Mouse (Mus musculus) MEL (cell line): Measurements from ENCODE around the gene Cd70. TPM values are rescaled to one million over a fixed set of nuclear protein-coding genes. Genes with fewer than 3 reads are reported as not detected.
A peak's percentile ranks its signal among the peaks of the same experiment; 100 is the strongest.

ENCODE experiments used
- DNase-seq: peaks from one replicate; pipeline ENCODE4 v3.0.0; 2011; ENCODE audit warnings: low read depth, low spot score
- H3K27ac ChIP-seq: 2 replicates; pipeline ENCODE4 v1.5.1; 2012; ENCODE audit warnings: low read depth, mild to moderate bottlenecking, control low read depth, low read length, moderate library complexity; ENCODE audit not compliant: control insufficient read depth
- H3K27me3 ChIP-seq, 2 experiments: fragments of 150-350 bp in 1 of 2; sonication (generic) in 1 of 2; 2 replicates each; pipeline ENCODE4 v1.6.1; 2012; ENCODE audit warnings: low read length in 2 of 2, mild to moderate bottlenecking in 2 of 2, improper control_type of control experiment in 1 of 2, moderate library complexity in 1 of 2; ENCODE audit not compliant: insufficient read depth in 2 of 2, control insufficient read depth in 1 of 2
- H3K36me3 ChIP-seq, 2 experiments: 2 replicates each; pipeline ENCODE4 v1.6.1; 2012 to 2014; ENCODE audit warnings: low read length in 2 of 2, improper control_type of control experiment in 1 of 2, inconsistent platforms in 1 of 2, mild to moderate bottlenecking in 1 of 2; ENCODE audit not compliant: insufficient read depth in 2 of 2, control insufficient read depth in 1 of 2
- H3K4me1 ChIP-seq, 2 experiments: fragments of 150-350 bp in 1 of 2; sonication (generic) in 1 of 2; 2 replicates each; pipeline ENCODE4 v1.6.1; 2012; ENCODE audit warnings: low read length in 2 of 2, improper control_type of control experiment in 1 of 2, mild to moderate bottlenecking in 1 of 2; ENCODE audit not compliant: insufficient read depth in 2 of 2, control insufficient read depth in 1 of 2
- H3K4me3 ChIP-seq, 2 experiments: fragments of 150-350 bp in 1 of 2; sonication (generic) in 1 of 2; 2 replicates each; pipeline ENCODE4 v1.5.1; 2012; ENCODE audit warnings: low read depth in 2 of 2, low read length in 2 of 2, mild to moderate bottlenecking in 2 of 2, moderate library complexity in 2 of 2, control low read depth in 1 of 2, improper control_type of control experiment in 1 of 2; ENCODE audit not compliant: control insufficient read depth in 1 of 2, insufficient read depth in 1 of 2
- H3K79me2 ChIP-seq: 2 replicates; pipeline ENCODE4 v1.6.1; 2012; ENCODE audit warnings: mild to moderate bottlenecking, low read length, moderate library complexity; ENCODE audit not compliant: control insufficient read depth, poor library complexity, insufficient read depth
- H3K9ac ChIP-seq: 2 replicates; pipeline ENCODE4 v1.6.1; 2012; ENCODE audit warnings: low read depth, mild to moderate bottlenecking, control low read depth, low read length, moderate library complexity; ENCODE audit not compliant: control insufficient read depth, poor library complexity, severe bottlenecking
- H3K9me3 ChIP-seq: fragments of 150-350 bp; sonication (generic); replicated peaks from 2 replicates; pipeline ENCODE4 v1.6.1; 2012; ENCODE audit warnings: mild to moderate bottlenecking, low read length, improper control_type of control experiment, moderate library complexity; ENCODE audit not compliant: insufficient read depth
- CTCF ChIP-seq, 3 experiments: IDR thresholded peaks in 2 of 3; conservative IDR thresholded peaks in 1 of 3; 2 replicates each; pipeline ENCODE4 v1.5.1; 2011 to 2012; ENCODE audit warnings: low read length in 3 of 3, low read depth in 2 of 3, mild to moderate bottlenecking in 2 of 3, improper control_type of control experiment in 1 of 3, inconsistent platforms in 1 of 3, mixed read lengths in 1 of 3, moderate library complexity in 1 of 3; ENCODE audit not compliant: control insufficient read depth in 1 of 3, insufficient read depth in 1 of 3, poor library complexity in 1 of 3, severe bottlenecking in 1 of 3
- MAZ ChIP-seq: IDR thresholded peaks from 2 replicates; pipeline ENCODE4 v1.6.1; 2012; ENCODE audit warnings: low read depth, mild to moderate bottlenecking, inconsistent platforms, low read length, improper control_type of control experiment
- MYC ChIP-seq: IDR thresholded peaks from 2 replicates; pipeline ENCODE4 v1.6.1; 2011; ENCODE audit warnings: low read depth, mild to moderate bottlenecking, low read length, improper control_type of control experiment, moderate library complexity
- RAD21 ChIP-seq: IDR thresholded peaks from 2 replicates; pipeline ENCODE4 v1.6.1; 2011; ENCODE audit warnings: mild to moderate bottlenecking, low read depth, low read length, improper control_type of control experiment
- SMC3 ChIP-seq: IDR thresholded peaks from 2 replicates; pipeline ENCODE4 v1.6.1; 2011; ENCODE audit warnings: low read depth, low read length, improper control_type of control experiment
- USF1 ChIP-seq: IDR thresholded peaks from 2 replicates; pipeline ENCODE4 v1.6.1; 2014; ENCODE audit warnings: low read depth, mild to moderate bottlenecking, inconsistent platforms, low read length, improper control_type of control experiment, moderate library complexity
- ZC3H11A ChIP-seq: IDR thresholded peaks from 2 replicates; pipeline ENCODE4 v1.6.1; 2012; ENCODE audit warnings: low read depth, mild to moderate bottlenecking, inconsistent platforms, low read length, improper control_type of control experiment
- polyA plus RNA-seq, 2 experiments: library from polyadenylated mRNA; stranded (reverse) in 1 of 2; unstranded in 1 of 2; fragments of >175 nt in 1 of 2; fragments of >200 nt in 1 of 2; gene quantifications; 2 replicates each; pipeline versions ENCODE4 v1.2.1 to v1.2.4; 2012; ENCODE audit warnings: low replicate concordance in 2 of 2, low read depth in 1 of 2; ENCODE audit not compliant: insufficient read length in 2 of 2, insufficient read depth in 1 of 2, missing spikeins in 1 of 2
- total RNA-seq: library from RNA; depleted of rRNA; stranded (reverse); fragments of 300-350 nt; gene quantifications from 2 replicates; pipeline ENCODE4 v1.2.3, GENCODE M21; 2012; rRNA removed

The Cd70 gene
- total and polyA plus RNA-seq, 3 experiments = not detected

- TF ChIP-seq MYC (no peak), SMC3 (peak; percentile 99), MAZ (0 out of 2 replicates have a peak, but pooled peaks have one; percentile 55), RAD21 (peak; percentile 98), CTCF (IDR thresholded peaks at IDR 0.05 in 2 of 3, conservative IDR thresholded peaks at IDR 0.05 in 1 of 3; ENCODE audit: control insufficient read depth in 1 of 3, insufficient read depth in 1 of 3, low read depth in 2 of 3, low read length in 3 of 3, poor library complexity in 1 of 3, severe bottlenecking in 1 of 3) (peak; percentile 86 to 98 (median 94)), USF1 (no peak), ZC3H11A (peak; percentile 98)
- TF ChIP-seq, all 39 proteins: peak for 5
- Histone ChIP-seq H3K27ac (no peak overlapping the region), H3K9me3 (no peaks in the 10 kb centered on the region), H3K36me3 (no peaks in the 10 kb centered on the region), H3K4me3 (no peak overlapping the region), H3K9ac (no peak overlapping the region), H3K79me2 (no peaks in the 10 kb centered on the region), H3K4me1 (peaks cover 0 to 4% of the 10 kb centered on the region in 2 experiments; a peak in 1 of 4 replicates), H3K27me3 (no peaks in the 10 kb centered on the region)
- DNase-seq = peak; percentile 82
Observed at GRCm38 (mm10) chr17:57096623-57096920, 53.0 kb downstream of the Cd70 start.

Other genes starting within 250 kb of the Cd70 start
- gene Mllt1, start 214.4 kb downstream of the Cd70 start, total RNA-seq = 21.7 and 25.0 TPM in 2 replicates
- gene Mllt1, start 214.4 kb downstream of the Cd70 start, polyA plus RNA-seq = 10 to 100 TPM in 1 of 2 experiments, not detected in 1; 63.0 TPM
- not detected in 2 replicates for gene Acer1, start 167.7 kb downstream of the Cd70 start, total RNA-seq
- gene Acer1, start 167.7 kb downstream of the Cd70 start, polyA plus RNA-seq = under 1 TPM in 1 of 2 experiments, not detected in 1; 0.03 TPM
- 177 TPM in 2 replicates for gene Clpp, start 159.5 kb downstream of the Cd70 start, total RNA-seq
- gene Clpp, start 159.5 kb downstream of the Cd70 start, polyA plus RNA-seq = 100 to 1,000 TPM in 1 of 2 experiments, not detected in 1; 178 TPM
- 22.5 and 26.4 TPM in 2 replicates for gene Alkbh7, start 152.4 kb downstream of the Cd70 start, total RNA-seq
- 10 to 100 TPM in 1 of 2 experiments, not detected in 1; 18.9 TPM for gene Alkbh7, start 152.4 kb downstream of the Cd70 start, polyA plus RNA-seq
- gene Pspn, start 149.8 kb downstream of the Cd70 start, total RNA-seq = not detected in 2 replicates
- gene Pspn, start 149.8 kb downstream of the Cd70 start, polyA plus RNA-seq = 1 to 10 TPM in 1 of 2 experiments, not detected in 1; 1.0 TPM
- 116 and 145 TPM in 2 replicates for gene Gtf2f1, start 138.5 kb downstream of the Cd70 start, total RNA-seq
- gene Gtf2f1, start 138.5 kb downstream of the Cd70 start, polyA plus RNA-seq = 100 to 1,000 TPM in 1 of 2 experiments, not detected in 1; 171 TPM
- 0.08 TPM in 1 of 2 replicates, not detected in the other for gene Gm17949, start 138.3 kb downstream of the Cd70 start, total RNA-seq
- gene Gm17949, start 138.3 kb downstream of the Cd70 start, polyA plus RNA-seq = under 1 TPM in 1 of 2 experiments, not detected in 1; 0.13 TPM
- gene Khsrp, start 118.3 kb downstream of the Cd70 start, total RNA-seq = 89.3 and 104 TPM in 2 replicates
- gene Khsrp, start 118.3 kb downstream of the Cd70 start, polyA plus RNA-seq = 100 to 1,000 TPM; 125 to 157 TPM
- 0.08 and 0.13 TPM in 2 replicates for gene Slc25a41, start 108.1 kb downstream of the Cd70 start, total RNA-seq
- under 1 TPM in 1 of 2 experiments, not detected in 1; 0.15 TPM for gene Slc25a41, start 108.1 kb downstream of the Cd70 start, polyA plus RNA-seq
- not detected in 2 replicates for gene Crb3, start 90.7 kb downstream of the Cd70 start, total RNA-seq
- under 1 TPM in 1 of 2 experiments, not detected in 1; 0.19 TPM for gene Crb3, start 90.7 kb downstream of the Cd70 start, polyA plus RNA-seq
- 4.9 and 5.9 TPM in 2 replicates for gene Slc25a23, start 89.9 kb downstream of the Cd70 start, total RNA-seq
- gene Slc25a23, start 89.9 kb downstream of the Cd70 start, polyA plus RNA-seq = 10 to 100 TPM in 1 of 2 experiments, not detected in 1; 60.8 TPM
- 3.2 and 3.8 TPM in 2 replicates for gene Dennd1c, start 71.3 kb downstream of the Cd70 start, total RNA-seq
- 10 to 100 TPM in 1 of 2 experiments, not detected in 1; 20.7 TPM for gene Dennd1c, start 71.3 kb downstream of the Cd70 start, polyA plus RNA-seq
- 0.35 and 0.62 TPM in 2 replicates for gene Tubb4a, start 62.0 kb downstream of the Cd70 start, total RNA-seq
- gene Tubb4a, start 62.0 kb downstream of the Cd70 start, polyA plus RNA-seq = 1 to 10 TPM in 1 of 2 experiments, not detected in 1; 6.4 TPM
- gene Tnfsf9, start 44.5 kb downstream of the Cd70 start, total RNA-seq = 2.0 and 2.5 TPM in 2 replicates
- 1 to 10 TPM in 1 of 2 experiments, not detected in 1; 3.4 TPM for gene Tnfsf9, start 44.5 kb downstream of the Cd70 start, polyA plus RNA-seq
- gene Tnfsf14, start 44.4 kb upstream of the Cd70 start, total RNA-seq = not detected in 2 replicates
- not detected for gene Tnfsf14, start 44.4 kb upstream of the Cd70 start, polyA plus RNA-seq
- gene C3, start 78.4 kb upstream of the Cd70 start, total RNA-seq = 0.35 and 0.59 TPM in 2 replicates
- 1 to 10 TPM in 1 of 2 experiments, not detected in 1; 3.2 TPM for gene C3, start 78.4 kb upstream of the Cd70 start, polyA plus RNA-seq
- gene Gpr108, start 98.7 kb upstream of the Cd70 start, total RNA-seq = 21.8 and 22.1 TPM in 2 replicates
- gene Gpr108, start 98.7 kb upstream of the Cd70 start, polyA plus RNA-seq = 10 to 100 TPM in 1 of 2 experiments, not detected in 1; 35.9 TPM
- 8.9 and 10.9 TPM in 2 replicates for gene Trip10, start 99.7 kb upstream of the Cd70 start, total RNA-seq
- gene Trip10, start 99.7 kb upstream of the Cd70 start, polyA plus RNA-seq = 10 to 100 TPM in 1 of 2 experiments, not detected in 1; 20.8 TPM
- gene Vav1, start 129.3 kb upstream of the Cd70 start, total RNA-seq = 81.8 and 86.7 TPM in 2 replicates
- gene Vav1, start 129.3 kb upstream of the Cd70 start, polyA plus RNA-seq = 10 to 100 TPM in 1 of 2 experiments, not detected in 1; 99.6 TPM
- gene Adgre1, start 208.9 kb upstream of the Cd70 start, total RNA-seq = not detected in 2 replicates
- not detected for gene Adgre1, start 208.9 kb upstream of the Cd70 start, polyA plus RNA-seq